Mouse (Mus musculus): ENCODE measurements at regions not wholly inside any gene's neighbourhood (a gene's known extent, or its start where the extent isn't known, plus 50 kb on each side); places are given as distances from the start of the nearest gene placed in this dataset.

- no peak for TF ChIP-seq ZMIZ1 (IDR thresholded peaks at IDR 0.05; ENCODE audit: low read depth, low read length)
- no peak for TF ChIP-seq HCFC1 (IDR thresholded peaks at IDR 0.05; ENCODE audit: low read depth, low read length)
- no peak for TF ChIP-seq CHD1 (IDR thresholded peaks at IDR 0.05; ENCODE audit: low read depth, low read length)
- no peak for TF ChIP-seq SMC3 (IDR thresholded peaks at IDR 0.05; ENCODE audit: low read depth, low read length)
- TF ChIP-seq GABPA (IDR thresholded peaks at IDR 0.05; ENCODE audit: insufficient replicate concordance, low read depth, low read length) = no peak
- TF ChIP-seq ELF1 (IDR thresholded peaks at IDR 0.05; ENCODE audit: low read depth, low read length) = no peak
Measured at GRCm38 (mm10) chr17:45966736-45967135, 65.4 kb downstream of the Vegfa start.

All from CH12.LX (cell line).